ENCODE assay signal across 8 mouse cellular contexts in the genomic region with DNA sequence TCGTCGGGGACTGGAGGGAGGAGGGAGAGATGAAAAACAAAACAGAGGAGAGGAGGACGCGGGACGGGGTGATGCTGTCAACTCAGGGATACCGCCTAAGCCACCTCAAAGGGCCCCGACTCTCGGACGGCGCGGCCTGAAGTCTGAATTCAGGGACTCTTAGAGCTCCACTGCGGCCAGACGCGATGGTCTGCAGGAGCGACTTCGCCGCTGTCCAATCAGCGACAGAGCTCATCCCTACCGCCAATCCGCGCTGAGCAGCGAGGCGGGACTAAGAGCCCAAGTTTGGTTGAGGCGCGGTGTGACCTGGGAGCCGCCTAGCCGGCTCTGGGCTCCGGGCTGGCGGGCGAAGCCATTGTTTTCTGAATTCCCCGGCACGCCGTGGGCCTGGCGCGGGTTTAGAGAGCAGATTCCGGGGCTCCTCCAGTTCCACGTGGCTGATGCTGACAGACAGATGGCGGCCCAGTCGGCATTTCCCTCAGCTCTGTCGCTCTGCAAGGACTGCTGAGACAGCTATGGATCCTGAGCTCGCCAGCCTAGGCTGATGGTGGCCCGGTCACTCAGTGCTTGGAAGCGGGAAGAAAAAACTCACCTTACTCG. TPM values are rescaled to one million over a fixed set of nuclear protein-coding genes. Genes with fewer than 3 reads are reported as not detected.
DNase-seq lines count a peak whose midpoint lies in the region; ATAC-seq and TF ChIP-seq lines count a peak whose summit lies in the region.

No protein-coding gene starts in this region.

- TF ChIP-seq EP300 in lung, postnatal 0 days (IDR thresholded peaks at IDR 0.05) = 0 out of 2 replicates have a peak, but pooled peaks have one; percentile 22

- no peaks in the 10 kb centered on the region for H3K9me3 ChIP-seq in hindbrain, embryonic 10.5 days
- no peaks in the 10 kb centered on the region for H3K9me3 ChIP-seq in lung, postnatal 0 days (ENCODE audit: low read length)

- TF ChIP-seq CTCF in lung, postnatal 0 days (IDR thresholded peaks at IDR 0.05) = no peak

- H3K4me2 ChIP-seq in lung, postnatal 0 days (replicated peaks; ENCODE audit: low read depth, low read length) = peak overlapping the region; percentile 72

- 1% methylated on average over 44 of the region's 44 CpGs for WGBS in hindbrain, embryonic 10.5 days
- WGBS in lung, postnatal 0 days = under 1% methylated on average over 40 of the region's 44 CpGs

- peak; percentile 100 for ATAC-seq in frontal cortex, adult (ENCODE audit: low TSS enrichment)
- peak; percentile 99 for ATAC-seq in lung, postnatal 0 days

- peak; percentile 98 for DNase-seq in MN1 (ENCODE audit: low spot score)
- peak; percentile 98 for DNase-seq in cerebellum, adult 9-10 months
- peak; percentile 98 for DNase-seq in hindbrain, embryonic 10.5 days (ENCODE audit: low spot score)
- DNase-seq in layer of hippocampus, adult 9-11 months = peak; percentile 97
- peak; percentile 98 for DNase-seq in lung, postnatal 0 days (ENCODE audit: low spot score)
- DNase-seq in ovary, postnatal 14 days (ENCODE audit: low spot score) = peak; percentile 96
- peak; percentile 96 for DNase-seq in thymus, postnatal 14 days

- H3K27me3 ChIP-seq in hindbrain, embryonic 10.5 days (ENCODE audit: insufficient read depth, poor library complexity, severe bottlenecking) = no peaks in the 10 kb centered on the region
- no peaks in the 10 kb centered on the region for H3K27me3 ChIP-seq in lung, postnatal 0 days (replicated peaks; ENCODE audit: insufficient read depth, low read length)

- H3K36me3 ChIP-seq in hindbrain, embryonic 10.5 days = peaks cover 20% of the 10 kb centered on the region
- H3K36me3 ChIP-seq in lung, postnatal 0 days (ENCODE audit: insufficient read depth, low read length) = no peaks in the 10 kb centered on the region

- peak overlapping the region; percentile 65 for H3K9ac ChIP-seq in lung, postnatal 0 days (replicated peaks; ENCODE audit: low read depth)

- H3K27ac ChIP-seq in hindbrain, embryonic 10.5 days = peak overlapping the region; percentile 99
- H3K27ac ChIP-seq in lung, postnatal 0 days (ENCODE audit: low read length) = peak overlapping the region; percentile 93

- H3K4me3 ChIP-seq in hindbrain, embryonic 10.5 days = peak overlapping the region; percentile 73
- H3K4me3 ChIP-seq in lung, postnatal 0 days (ENCODE audit: low read depth, low read length) = peak overlapping the region; percentile 72

- H3K4me1 ChIP-seq in hindbrain, embryonic 10.5 days (replicated peaks) = peaks cover 19% of the 10 kb centered on the region
- H3K4me1 ChIP-seq in lung, postnatal 0 days (ENCODE audit: insufficient read depth, low read depth, low read length) = no peaks in the 10 kb centered on the region

RNA-seq across cellular contexts. Expression of a gene that starts 39.8 kb away (rescaled TPM):
- polyA plus RNA-seq in hindbrain, embryonic 10.5 days (2016; fragmentation: Nextera tagmentation; extraction: Ambion mirVana) = 1,372 and 1,373 TPM in 2 replicates
- 325 and 363 TPM in 2 replicates for polyA plus RNA-seq in lung, postnatal 0 days (2015; fragmentation: Nextera tagmentation; extraction: Ambion mirVana)

Comparison
In these comparisons a context has a peak if more than half of its experiments do, and no peak if none do; other contexts are left out.
1. Peak in every context shown above with its lines: DNase-seq, ATAC-seq, H3K4me3 ChIP-seq and H3K27ac ChIP-seq.